Mouse (Mus musculus) cerebellum, adult 18-20 months (tissue): ENCODE measurements around the gene Hmgn3.
"Not testable (repeated sequence)": the region's sequence is repeated elsewhere in the genome, so short reads cannot be mapped to it uniquely, and the experiment has no call there.

Experiments used
- DNase-seq, 2 experiments: peaks; one replicate each; pipeline ENCODE4 v3.0.0; 2021

The Hmgn3 gene

GRCm38 (mm10) chr9:83146446-83147188, at the start of gene Hmgn3:
Hmgn3 (minus strand) TSS chr9:83146685.
- peak; percentile 90 to 93 for DNase-seq

- no peak for DNase-seq
These were observed 49.3 kb upstream of the Hmgn3 start for GRCm38 (mm10) chr9:83195765-83196164.

DNA sequence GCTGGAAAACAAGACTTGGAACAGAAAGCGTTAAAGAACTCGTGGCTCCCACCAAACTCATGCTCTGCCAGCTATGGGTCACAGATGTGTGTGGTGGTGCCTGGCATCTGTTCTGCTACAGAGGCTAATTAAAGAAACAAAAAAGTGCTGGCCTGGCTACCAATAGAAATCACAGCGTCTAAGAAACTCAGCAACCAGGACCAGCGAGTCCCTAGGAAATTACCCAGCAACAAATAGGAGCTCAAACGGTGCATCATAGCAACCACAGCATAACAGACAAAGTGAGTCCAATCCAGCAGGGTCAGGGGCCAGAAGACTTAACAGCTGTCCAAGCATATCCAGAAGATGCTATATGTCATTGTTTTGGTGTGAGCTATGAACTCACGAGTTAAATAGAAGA, 48.5 kb upstream of the Hmgn3 start:
- no peak for DNase-seq

- no peak for DNase-seq
These were observed 41.3 kb upstream of the Hmgn3 start for GRCm38 (mm10) chr9:83187752-83188151.

GRCm38 (mm10) chr9:83145591-83146445, 667 bp downstream of the Hmgn3 start:
- peak; percentile 72 to 76 for DNase-seq

DNA sequence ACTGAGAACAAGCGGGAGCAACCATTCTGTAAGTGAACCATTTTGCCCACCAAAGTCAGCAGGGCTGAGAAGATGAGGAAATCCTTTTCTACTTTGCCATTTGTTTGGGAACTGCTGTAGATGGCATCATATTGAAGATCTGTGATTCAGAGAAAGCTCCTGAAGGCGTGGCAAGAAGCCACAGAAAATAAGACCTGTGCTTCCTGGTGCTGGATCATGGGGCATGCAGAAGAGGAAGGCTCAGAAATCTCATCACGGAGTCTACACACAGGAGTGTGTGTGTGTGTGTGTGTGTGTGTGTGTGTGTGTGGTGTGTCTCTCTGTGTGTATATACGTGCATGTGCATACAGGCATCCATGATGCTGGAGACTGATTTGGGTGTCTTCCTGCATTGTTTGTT, 16.7 kb downstream of the Hmgn3 start:
- DNase-seq = no peak

DNA sequence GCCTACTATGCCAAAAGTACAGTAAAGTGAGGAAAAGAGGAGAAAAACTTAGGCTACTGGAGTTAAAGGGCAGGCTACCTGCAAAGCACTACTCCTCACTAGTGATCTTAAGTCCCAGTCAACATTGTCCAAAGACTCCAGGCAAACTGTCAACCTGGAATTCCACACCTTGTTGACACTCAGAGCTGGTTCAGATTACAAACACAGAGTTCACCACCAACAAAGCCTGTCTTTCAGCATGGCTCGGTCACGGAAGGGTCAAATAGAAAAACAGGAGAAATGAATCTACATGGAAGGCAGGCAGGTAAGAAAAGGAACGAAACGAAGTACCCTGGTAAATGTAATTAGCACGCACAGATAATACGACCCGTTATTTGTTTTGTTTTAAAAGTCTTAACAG, 18.6 kb downstream of the Hmgn3 start:
- no peak for DNase-seq

DNA sequence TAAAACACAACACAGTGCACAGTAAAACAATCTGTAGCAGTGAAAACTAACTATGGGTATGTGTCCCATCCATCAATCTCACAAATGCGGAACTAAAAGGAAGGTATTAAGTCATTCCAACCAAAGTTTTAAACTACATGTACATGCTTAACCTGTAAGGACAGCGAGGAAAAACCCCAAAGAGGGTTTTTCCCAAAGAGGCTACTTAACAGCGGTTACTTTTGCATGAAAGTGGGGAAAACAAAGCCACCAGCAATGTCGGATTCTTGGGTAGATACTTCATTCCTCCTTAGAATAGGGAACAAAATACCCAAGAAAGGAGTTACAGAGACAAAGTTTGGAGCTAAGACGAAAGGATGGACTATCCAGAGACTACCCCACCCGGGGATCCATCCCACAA, 20.0 kb downstream of the Hmgn3 start:
- DNase-seq = not testable (repeated sequence)

DNA sequence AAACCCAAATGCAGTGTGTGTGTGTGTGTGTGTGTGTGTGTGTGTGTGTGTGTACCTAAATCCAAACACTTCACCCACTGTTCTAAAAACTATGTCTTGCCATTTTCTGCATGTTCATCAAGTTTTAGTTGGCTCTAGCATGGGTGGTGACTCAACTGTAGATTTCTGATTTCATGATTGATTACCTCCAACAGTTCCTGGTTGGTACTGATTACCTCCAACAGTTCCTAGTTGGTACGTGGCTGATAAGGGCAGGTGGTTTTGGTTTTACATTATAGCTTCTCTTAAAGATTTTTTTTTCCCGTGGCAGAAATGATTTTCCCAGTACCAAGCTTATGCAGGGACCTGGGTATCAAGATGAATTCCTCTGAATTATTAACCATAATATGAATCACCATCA, 27.3 kb downstream of the Hmgn3 start:
- no peak for DNase-seq

- DNase-seq = no peak
These were observed 29.0 kb downstream of the Hmgn3 start for GRCm38 (mm10) chr9:83117486-83117885.

GRCm38 (mm10) chr9:83116774-83117474, 29.6 kb downstream of the Hmgn3 start:
- no peak for DNase-seq

- DNase-seq = no peak
These were observed 30.8 kb downstream of the Hmgn3 start for GRCm38 (mm10) chr9:83115676-83116075.

DNA sequence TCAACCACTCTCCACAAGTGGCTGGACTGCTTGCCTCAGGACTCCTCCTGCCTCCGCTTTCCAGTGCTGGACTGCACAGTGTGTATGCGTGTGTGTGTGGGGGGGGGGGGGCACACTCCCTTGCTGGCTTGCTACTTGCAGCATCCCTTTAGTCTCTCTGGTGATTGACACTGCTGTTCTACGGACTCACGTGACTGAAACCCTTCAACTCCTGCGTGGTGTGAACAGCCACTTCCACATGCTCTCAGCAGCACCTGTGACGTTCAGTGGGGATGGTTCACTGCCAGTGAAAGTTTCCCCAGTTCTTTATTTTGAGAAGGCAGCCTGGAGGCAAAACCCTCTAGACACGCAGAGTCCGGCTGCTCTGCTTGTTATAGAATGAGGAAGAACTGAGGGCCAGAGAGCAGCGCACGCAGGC, 32.7 kb downstream of the Hmgn3 start:
- no peak for DNase-seq

- peak; percentile 11 to 12 for DNase-seq
These were observed 34.1 kb downstream of the Hmgn3 start for GRCm38 (mm10) chr9:83112305-83112768.

- DNase-seq = no peak
These were observed 34.7 kb downstream of the Hmgn3 start for GRCm38 (mm10) chr9:83111789-83112188.

- DNase-seq = no peak
These were observed 35.3 kb downstream of the Hmgn3 start for GRCm38 (mm10) chr9:83111117-83111686.

GRCm38 (mm10) chr9:83110406-83111116, 35.9 kb downstream of the Hmgn3 start:
- DNase-seq = no peak

GRCm38 (mm10) chr9:83109705-83110104, 36.8 kb downstream of the Hmgn3 start:
- DNase-seq = no peak

GRCm38 (mm10) chr9:83108821-83109220, 37.7 kb downstream of the Hmgn3 start:
- no peak for DNase-seq

DNA sequence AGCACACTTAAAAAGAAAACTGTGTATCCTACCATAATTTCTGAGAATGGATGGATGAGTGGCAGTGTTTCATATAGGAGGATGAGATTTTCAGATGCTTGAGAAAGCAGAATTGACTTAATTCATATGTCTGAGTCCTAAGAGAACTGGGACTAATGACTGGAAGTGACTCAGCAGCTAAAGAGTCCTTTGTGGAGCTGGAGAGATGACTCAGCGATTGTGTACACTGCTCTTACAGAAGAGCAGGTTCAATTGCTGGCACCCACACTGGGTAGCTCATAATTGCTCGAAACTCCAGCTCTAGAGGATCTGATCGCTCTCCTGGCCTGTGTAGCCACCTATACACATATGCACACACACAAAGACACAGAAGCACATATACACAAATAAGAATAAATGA, 42.7 kb downstream of the Hmgn3 start:
- no peak for DNase-seq

DNA sequence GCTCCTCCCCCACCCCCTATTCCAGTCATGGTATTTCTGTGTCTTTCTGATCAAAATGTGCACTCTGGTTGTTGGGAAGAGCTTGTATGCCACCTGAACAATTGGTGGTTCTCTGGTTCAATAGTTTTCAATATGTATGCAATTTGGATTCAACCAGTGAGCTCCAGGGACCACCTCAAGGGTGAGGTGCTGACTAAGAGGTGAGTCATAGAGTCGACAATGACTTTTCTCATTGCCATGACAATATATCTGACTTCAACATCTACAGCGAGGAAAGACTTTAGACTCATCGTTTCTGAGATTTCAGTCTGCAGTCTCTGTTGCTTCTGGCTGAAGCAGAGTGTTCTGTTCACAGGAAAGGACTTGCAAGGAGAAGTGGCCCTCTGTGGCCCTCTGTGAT, 44.8 kb downstream of the Hmgn3 start:
- no peak for DNase-seq

- DNase-seq = no peak
These were observed 45.7 kb downstream of the Hmgn3 start for GRCm38 (mm10) chr9:83100786-83101185.
